Mouse (Mus musculus) midbrain, embryonic 15.5 days (tissue): ENCODE data around the gene Nox4. TPM values are rescaled to one million over a fixed set of nuclear protein-coding genes. Genes with fewer than 3 reads are reported as not detected.
A peak's percentile ranks its signal among the peaks of the same experiment; 100 is the strongest.

Experiments
- ATAC-seq: fragments of 200-750 bp; cut with Nextera tagmentation; replicated peaks from 2 replicates; pipeline ENCODE4 v1.8.0; 2017; ENCODE audit warnings: moderate TSS enrichment
- H3K27ac ChIP-seq: fragments of 300-500 bp; sonication (generic); 2 replicates; pipeline ENCODE4 v1.5.1; 2015; ENCODE audit warnings: mild to moderate bottlenecking, inconsistent platforms
- H3K27me3 ChIP-seq: fragments of 300-500 bp; sonication (generic); replicated peaks from 2 replicates; pipeline ENCODE4 v1.6.1; 2015; ENCODE audit warnings: inconsistent platforms
- H3K36me3 ChIP-seq: fragments of 300-500 bp; sonication (generic); replicated peaks from 2 replicates; pipeline ENCODE4 v1.6.1; 2015; ENCODE audit warnings: inconsistent platforms
- H3K4me1 ChIP-seq: fragments of 300-500 bp; sonication (generic); 2 replicates; pipeline ENCODE4 v1.6.1; 2015; ENCODE audit warnings: inconsistent platforms
- H3K4me2 ChIP-seq: fragments of 300-500 bp; sonication (generic); 2 replicates; pipeline ENCODE4 v1.6.1; 2015; ENCODE audit warnings: inconsistent platforms, mild to moderate bottlenecking, moderate library complexity
- H3K4me3 ChIP-seq: fragments of 300-500 bp; sonication (generic); 2 replicates; pipeline ENCODE4 v1.5.1; 2015; ENCODE audit warnings: mild to moderate bottlenecking, inconsistent platforms
- H3K9ac ChIP-seq: fragments of 300-500 bp; sonication (generic); 2 replicates; pipeline ENCODE4 v1.6.1; 2015; ENCODE audit warnings: mild to moderate bottlenecking, inconsistent platforms
- H3K9me3 ChIP-seq: fragments of 300-500 bp; sonication (generic); 2 replicates; pipeline ENCODE4 v1.6.1; 2016; ENCODE audit warnings: inconsistent platforms
- WGBS: fragments of 180-500 bp; shearing (Covaris S2); methylation state at CpG from one replicate; pipeline ENCODE4 v1.1.7; 2015; ENCODE audit warnings: mixed read lengths; 5-methylcytosine and 5-hydroxymethylcytosine counted together
- polyA plus RNA-seq: library from polyadenylated mRNA; unstranded; fragments of >200 nt; fragmentation: Nextera tagmentation; extraction: Ambion mirVana; gene quantifications from 2 replicates; pipeline ENCODE4 v1.2.1, GENCODE M21; 2015

The Nox4 gene
- 1.8 and 2.1 TPM in 2 replicates for polyA plus RNA-seq

- peak; percentile 80 for ATAC-seq
- no peaks in the 10 kb centered on the region for H3K36me3 ChIP-seq
- peak within 1 kb of the TSS; percentile 81 for H3K9ac ChIP-seq
- peak within 1 kb of the TSS; percentile 87 for H3K4me2 ChIP-seq
- H3K27ac ChIP-seq: peak within 1 kb of the TSS; percentile 72
- WGBS: 11% methylated on average over 18 of the region's 18 CpGs
- no peaks in the 10 kb centered on the region for H3K27me3 ChIP-seq
- H3K4me3 ChIP-seq: peak within 1 kb of the TSS; percentile 86
- H3K9me3 ChIP-seq: no peaks in the 10 kb centered on the region
- H3K4me1 ChIP-seq: peaks cover 12% of the 10 kb centered on the region
These were observed at the start of gene Nox4 for GRCm38 (mm10) chr7:87245856-87246579. Gene Nox4, plus strand, starts transcription at chr7:87246096.

GRCm38 (mm10) chr7:87204751-87205150 lies 41.1 kb upstream of the Nox4 start:
- Histone ChIP-seq H3K36me3 (no peaks in the 10 kb centered on the region), H3K4me2 (no peak overlapping the region), H3K9me3 (no peaks in the 10 kb centered on the region), H3K27me3 (no peaks in the 10 kb centered on the region), H3K4me3 (no peak overlapping the region), H3K4me1 (no peaks in the 10 kb centered on the region), H3K9ac (no peak overlapping the region), H3K27ac (no peak overlapping the region)
- ATAC-seq: no peak

- no peaks in the 10 kb centered on the region for H3K36me3 ChIP-seq
- no peak for ATAC-seq
These were observed 24.2 kb upstream of the Nox4 start for GRCm38 (mm10) chr7:87221712-87222111.

GRCm38 (mm10) chr7:87222751-87223150 lies 23.1 kb upstream of the Nox4 start:
- H3K36me3 ChIP-seq: no peaks in the 10 kb centered on the region
- no peaks in the 10 kb centered on the region for H3K4me1 ChIP-seq
- H3K4me2 ChIP-seq: no peak overlapping the region
- 85% methylated on average over 2 of the region's 2 CpGs for WGBS
- no peak for ATAC-seq
- H3K4me3 ChIP-seq: no peak overlapping the region
- no peak overlapping the region for H3K9ac ChIP-seq
- no peak overlapping the region for H3K27ac ChIP-seq
- H3K27me3 ChIP-seq: no peaks in the 10 kb centered on the region
- H3K9me3 ChIP-seq: no peaks in the 10 kb centered on the region

More at GRCm38 (mm10) chr7:87221712-87222111, 24.2 kb upstream of the Nox4 start:
- Histone ChIP-seq H3K9me3 (no peaks in the 10 kb centered on the region), H3K4me2 (no peak overlapping the region), H3K4me1 (no peaks in the 10 kb centered on the region), H3K27me3 (no peaks in the 10 kb centered on the region), H3K4me3 (no peak overlapping the region), H3K9ac (no peak overlapping the region), H3K27ac (no peak overlapping the region)

- no peaks in the 10 kb centered on the region for H3K36me3 ChIP-seq
- H3K27me3 ChIP-seq: no peaks in the 10 kb centered on the region
- no peak overlapping the region for H3K9ac ChIP-seq
- no peak overlapping the region for H3K27ac ChIP-seq
- no peak for ATAC-seq
- H3K4me3 ChIP-seq: no peak overlapping the region
- H3K4me1 ChIP-seq: no peaks in the 10 kb centered on the region
- WGBS: 53% methylated on average over 2 of the region's 2 CpGs
- H3K9me3 ChIP-seq: no peaks in the 10 kb centered on the region
- H3K4me2 ChIP-seq: no peak overlapping the region
These were observed 20.3 kb upstream of the Nox4 start for GRCm38 (mm10) chr7:87225617-87226016.

- 91% methylated on average over 4 of the region's 4 CpGs for WGBS
- no peaks in the 10 kb centered on the region for H3K9me3 ChIP-seq
- H3K27ac ChIP-seq: no peak overlapping the region
These were observed 18.6 kb upstream of the Nox4 start for GRCm38 (mm10) chr7:87227051-87227948.

GRCm38 (mm10) chr7:87229502-87229901 lies 16.4 kb upstream of the Nox4 start:
- Histone ChIP-seq H3K9ac (no peak overlapping the region), H3K27ac (no peak overlapping the region), H3K4me1 (no peaks in the 10 kb centered on the region), H3K4me2 (no peak overlapping the region), H3K27me3 (no peaks in the 10 kb centered on the region), H3K4me3 (no peak overlapping the region), H3K36me3 (no peaks in the 10 kb centered on the region), H3K9me3 (no peaks in the 10 kb centered on the region)
- no peak for ATAC-seq
- 87% methylated on average over 1 of the region's 1 CpGs for WGBS

More at GRCm38 (mm10) chr7:87227051-87227948, 18.6 kb upstream of the Nox4 start:
- H3K36me3 ChIP-seq: no peaks in the 10 kb centered on the region
- no peak overlapping the region for H3K4me3 ChIP-seq
- ATAC-seq: no peak
- H3K27me3 ChIP-seq: no peaks in the 10 kb centered on the region
- no peaks in the 10 kb centered on the region for H3K4me1 ChIP-seq
- no peak overlapping the region for H3K9ac ChIP-seq
- H3K4me2 ChIP-seq: no peak overlapping the region

GRCm38 (mm10) chr7:87241139-87241538 lies 4.8 kb upstream of the Nox4 start:
- H3K27ac ChIP-seq: no peak overlapping the region
- no peak overlapping the region for H3K4me3 ChIP-seq
- no peak for ATAC-seq
- H3K4me1 ChIP-seq: 0 out of 2 replicates have a peak, but pooled peaks cover 2% of the 10 kb centered on the region
- WGBS: 85% methylated on average over 1 of the region's 1 CpGs
- no peaks in the 10 kb centered on the region for H3K36me3 ChIP-seq
- H3K4me2 ChIP-seq: no peak overlapping the region
- no peaks in the 10 kb centered on the region for H3K9me3 ChIP-seq
- no peak overlapping the region for H3K9ac ChIP-seq
- H3K27me3 ChIP-seq: no peaks in the 10 kb centered on the region

- Histone ChIP-seq H3K4me1 (peaks cover 12% of the 10 kb centered on the region), H3K36me3 (no peaks in the 10 kb centered on the region), H3K27me3 (no peaks in the 10 kb centered on the region), H3K27ac (peak overlapping the region; percentile 72), H3K4me3 (peak overlapping the region; percentile 86), H3K4me2 (peak overlapping the region; percentile 87), H3K9me3 (no peaks in the 10 kb centered on the region), H3K9ac (peak overlapping the region; percentile 81)
- ATAC-seq: peak; percentile 95
- WGBS: under 1% methylated on average over 26 of the region's 30 CpGs
These were observed 661 bp downstream of the Nox4 start for GRCm38 (mm10) chr7:87246580-87246934.

- Histone ChIP-seq H3K9me3 (no peaks in the 10 kb centered on the region), H3K9ac (peak overlapping the region; percentile 81), H3K4me1 (peaks cover 12% of the 10 kb centered on the region), H3K4me2 (peak overlapping the region; percentile 87), H3K4me3 (peak overlapping the region; percentile 86), H3K27ac (peak overlapping the region; percentile 72), H3K27me3 (no peaks in the 10 kb centered on the region), H3K36me3 (no peaks in the 10 kb centered on the region)
- 76% methylated on average over 1 of the region's 1 CpGs for WGBS
- ATAC-seq: peak; percentile 26; the same call in 1 of the 2 replicates
These were observed 1.0 kb downstream of the Nox4 start for GRCm38 (mm10) chr7:87246940-87247339.

GRCm38 (mm10) chr7:87247926-87248325 lies 2.0 kb downstream of the Nox4 start:
- Histone ChIP-seq H3K36me3 (no peaks in the 10 kb centered on the region), H3K9me3 (no peaks in the 10 kb centered on the region), H3K27me3 (no peaks in the 10 kb centered on the region), H3K9ac (no peak overlapping the region), H3K4me2 (no peak overlapping the region), H3K27ac (no peak overlapping the region), H3K4me1 (peaks cover 12% of the 10 kb centered on the region), H3K4me3 (no peak overlapping the region)
- no peak for ATAC-seq
- 70% methylated on average over 1 of the region's 1 CpGs for WGBS

- Histone ChIP-seq H3K9me3 (no peaks in the 10 kb centered on the region), H3K4me3 (no peak overlapping the region), H3K4me1 (peaks cover 5% of the 10 kb centered on the region), H3K27ac (no peak overlapping the region), H3K9ac (no peak overlapping the region), H3K4me2 (no peak overlapping the region), H3K36me3 (no peaks in the 10 kb centered on the region), H3K27me3 (no peaks in the 10 kb centered on the region)
- 54% methylated on average over 4 of the region's 4 CpGs for WGBS
- ATAC-seq: no peak
These were observed 6.2 kb downstream of the Nox4 start for GRCm38 (mm10) chr7:87252071-87252470.
